9 mouse cellular contexts compared by ENCODE assay signal in genomic region chr5:119005825-119006471, GRCm38 (mm10).
A peak's percentile ranks its signal among the peaks of the same experiment; 100 is the strongest.
DNase-seq lines count a peak whose midpoint lies in the region; ATAC-seq and TF ChIP-seq lines count a peak whose summit lies in the region.
"Had no signal": no experiment of that assay in that cellular context is flagged by ENCODE, and none has a peak within 500 bp of the region (broad histone marks: within the 10 kb centered on the region; RNA-seq: fewer than 3 reads in every experiment).

No protein-coding gene starts in this region.

- TF ChIP-seq POLR2A in lung, adult 2 months (IDR thresholded peaks at IDR 0.05; ENCODE audit: borderline replicate concordance, extremely low read depth, low read depth, low read length), result no peak

- 1% methylated on average over 34 of the region's 34 CpGs for WGBS in lung, embryonic 16.5 days
- WGBS in lung, adult 2 months, result 12% methylated on average over 34 of the region's 34 CpGs
- 1% methylated on average over 34 of the region's 34 CpGs for WGBS in limb, embryonic 12.5 days
- 2% methylated on average over 34 of the region's 34 CpGs for WGBS in stomach, embryonic 16.5 days

- H3K27ac ChIP-seq in gastrocnemius, adult 2 months, result peak overlapping the region; percentile 1; the same call in 1 of the 2 replicates
- no peak overlapping the region for H3K27ac ChIP-seq in lung, embryonic 16.5 days (ENCODE audit: low read length)
- peak overlapping the region; percentile 54 for H3K27ac ChIP-seq in limb, embryonic 12.5 days
- no peak overlapping the region for H3K27ac ChIP-seq in stomach, embryonic 16.5 days (ENCODE audit: low read length)

- H3K9me3 ChIP-seq in lung, embryonic 16.5 days (ENCODE audit: control insufficient read depth, low read length), result no peaks in the 10 kb centered on the region
- no peaks in the 10 kb centered on the region for H3K9me3 ChIP-seq in limb, embryonic 12.5 days
- H3K9me3 ChIP-seq in stomach, embryonic 16.5 days (replicated peaks; ENCODE audit: control insufficient read depth, low read length), result no peaks in the 10 kb centered on the region

- intact Hi-C loops in gastrocnemius, adult 2 months (cut with DNase I), result no loop called here
- intact Hi-C loops in gastrocnemius, postnatal 14 days (cut with DNase I; ENCODE audit: low total_unique reads), result no loop called here

- TF ChIP-seq CTCF in gastrocnemius, adult 2 months (IDR thresholded peaks at IDR 0.05), result no peak
- TF ChIP-seq CTCF in lung, adult 2 months (IDR thresholded peaks at IDR 0.05; ENCODE audit: insufficient read depth, low read length), result no peak

- H3K4me2 ChIP-seq in lung, embryonic 16.5 days (ENCODE audit: low read depth, low read length), result peak overlapping the region; percentile 71
- peak overlapping the region; percentile 82 for H3K4me2 ChIP-seq in limb, embryonic 12.5 days
- peak overlapping the region; percentile 69 for H3K4me2 ChIP-seq in stomach, embryonic 16.5 days (ENCODE audit: low read depth, low read length)

- H3K9ac ChIP-seq in lung, embryonic 16.5 days (ENCODE audit: low read length), result peak overlapping the region; percentile 69
- H3K9ac ChIP-seq in limb, embryonic 12.5 days (replicated peaks), result peak overlapping the region; percentile 60
- peak overlapping the region; percentile 68 for H3K9ac ChIP-seq in stomach, embryonic 16.5 days (ENCODE audit: low read length)

- ATAC-seq in lung, embryonic 16.5 days (ENCODE audit: low read depth), result peak; percentile 41; the same call in 1 of the 2 replicates
- peak; percentile 27; the same call in 1 of the 2 replicates for ATAC-seq in limb, embryonic 12.5 days (ENCODE audit: insufficient number of reproducible peaks, insufficient read depth, low FRiP score, low TSS enrichment, low read depth)
- ATAC-seq in stomach, embryonic 16.5 days (ENCODE audit: insufficient read depth, low FRiP score), result no peak
- ATAC-seq in erythroblast, adult 5-6 weeks (replicated peaks; ENCODE audit: low FRiP score, poor library complexity, severe bottlenecking), result no peak

- peaks cover 8% of the 10 kb centered on the region for H3K4me1 ChIP-seq in lung, embryonic 16.5 days (replicated peaks; ENCODE audit: control insufficient read depth, insufficient read depth, low read length)
- H3K4me1 ChIP-seq in lung, adult 2 months (ENCODE audit: control insufficient read depth, insufficient read depth, low read length), result no peaks in the 10 kb centered on the region
- peaks cover 20% of the 10 kb centered on the region for H3K4me1 ChIP-seq in limb, embryonic 12.5 days (replicated peaks)
- peaks cover 5% of the 10 kb centered on the region; the same call in 1 of the 2 replicates for H3K4me1 ChIP-seq in stomach, embryonic 16.5 days (ENCODE audit: control insufficient read depth, insufficient read depth, low read length)

- no peaks in the 10 kb centered on the region for H3K36me3 ChIP-seq in lung, embryonic 16.5 days (ENCODE audit: control insufficient read depth, insufficient read depth, low read length)
- no peaks in the 10 kb centered on the region for H3K36me3 ChIP-seq in limb, embryonic 12.5 days
- H3K36me3 ChIP-seq in stomach, embryonic 16.5 days (ENCODE audit: control insufficient read depth, insufficient read depth, low read length), result no peaks in the 10 kb centered on the region

- peaks cover 7% of the 10 kb centered on the region for H3K27me3 ChIP-seq in lung, embryonic 16.5 days (ENCODE audit: control insufficient read depth, insufficient read depth, low read depth, low read length)
- peaks cover 59% of the 10 kb centered on the region for H3K27me3 ChIP-seq in limb, embryonic 12.5 days
- peaks cover 14% of the 10 kb centered on the region for H3K27me3 ChIP-seq in stomach, embryonic 16.5 days (ENCODE audit: control insufficient read depth, insufficient read depth, low read length)

- peak overlapping the region; percentile 60 for H3K4me3 ChIP-seq in gastrocnemius, adult 2 months
- peak overlapping the region; percentile 42 for H3K4me3 ChIP-seq in lung, embryonic 16.5 days (ENCODE audit: low read length)
- no peak overlapping the region for H3K4me3 ChIP-seq in lung, adult 2 months (replicated peaks; ENCODE audit: extremely low read depth, low read depth, low read length)
- peak overlapping the region; percentile 37 for H3K4me3 ChIP-seq in limb, embryonic 12.5 days (replicated peaks)
- peak overlapping the region; percentile 31 for H3K4me3 ChIP-seq in stomach, embryonic 16.5 days (replicated peaks; ENCODE audit: low read length)

- DNase-seq in gastrocnemius, adult 2 months, result no peak
- no peak for DNase-seq in gastrocnemius, postnatal 14 days
- no peak for DNase-seq in lung, adult 2 months
- DNase-seq in MN1 (ENCODE audit: low spot score), result no peak
- DNase-seq: kidney, adult 18-20 months had no signal

Comparison
In these comparisons a context has a peak if more than half of its experiments do, and no peak if none do; other contexts are left out.
1. H3K27ac ChIP-seq: peak in gastrocnemius, adult 2 months (single experiment) and limb, embryonic 12.5 days (single experiment); none in lung, embryonic 16.5 days (single experiment) and stomach, embryonic 16.5 days (single experiment).
2. ATAC-seq: peak in lung, embryonic 16.5 days (single experiment) and limb, embryonic 12.5 days (single experiment); none in stomach, embryonic 16.5 days (single experiment) and erythroblast, adult 5-6 weeks (single experiment).
3. Peak in every context shown above with its lines, with median percentiles within 50 percentile points of each other: H3K4me2 ChIP-seq and H3K9ac ChIP-seq.